Mouse (Mus musculus): ENCODE measurements around the gene G0s2. TPM values are rescaled to one million over a fixed set of nuclear protein-coding genes. Genes with fewer than 3 reads are reported as not detected.
"Not testable (repeated sequence)": the region's sequence is repeated elsewhere in the genome, so short reads cannot be mapped to it uniquely, and the experiment has no call there.

G0s2 gene
- polyA plus RNA-seq, 1 experiment from 2014 or later, result 48.9 TPM

- ATAC-seq (replicated peaks; ENCODE audit: low FRiP score, low read depth) (no peak), DNase-seq (ENCODE audit: low spot score) (no peak)
- H3K27me3 ChIP-seq (ENCODE audit: insufficient read depth, low read length), result no peaks in the 10 kb centered on the region
- no peak overlapping the region for H3K4me2 ChIP-seq (ENCODE audit: low read length)
- 59% methylated on average over 2 of the region's 2 CpGs for WGBS
- no peak overlapping the region for H3K27ac ChIP-seq
- no peaks in the 10 kb centered on the region for H3K4me1 ChIP-seq (replicated peaks; ENCODE audit: insufficient read depth, low read length)
- TF ChIP-seq CTCF (IDR thresholded peaks at IDR 0.05; ENCODE audit: low read depth), result no peak
- H3K36me3 ChIP-seq (ENCODE audit: insufficient read depth, low read length), result no peaks in the 10 kb centered on the region
- no peak overlapping the region for H3K4me3 ChIP-seq (replicated peaks; ENCODE audit: low read depth, low read length)
- H3K9me3 ChIP-seq (replicated peaks; ENCODE audit: low read length), result no peaks in the 10 kb centered on the region
- no peak overlapping the region for H3K9ac ChIP-seq (ENCODE audit: low read depth, low read length)
Measured at GRCm38 (mm10) chr1:193293039-193293438, 20.0 kb upstream of the G0s2 start.

- H3K27ac ChIP-seq, result no peak overlapping the region
- no peaks in the 10 kb centered on the region for H3K36me3 ChIP-seq (ENCODE audit: insufficient read depth, low read length)
- no peak for TF ChIP-seq CTCF (IDR thresholded peaks at IDR 0.05; ENCODE audit: low read depth)
Measured at GRCm38 (mm10) chr1:193290686-193291085, 17.7 kb upstream of the G0s2 start.

DNA sequence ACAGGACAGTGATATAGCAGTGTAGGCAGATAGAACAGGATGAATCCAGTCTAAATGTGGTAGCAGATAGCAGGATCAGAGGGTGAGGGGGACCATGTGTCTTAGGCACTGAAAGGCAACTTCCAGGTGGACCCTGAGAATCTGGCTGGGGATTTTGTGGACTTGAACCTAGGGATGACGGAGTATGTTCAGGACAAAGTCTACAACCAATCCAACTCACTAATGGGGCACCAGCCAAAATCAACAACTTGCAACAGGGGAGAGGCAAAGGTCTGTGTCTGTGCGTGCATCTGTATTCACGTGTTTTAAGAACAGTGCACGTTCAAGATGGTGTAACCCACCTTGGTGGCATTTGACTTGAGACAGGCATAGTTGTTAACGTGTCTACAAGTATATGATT lies 16.9 kb upstream of the G0s2 start:
- Histone ChIP-seq H3K27me3 (ENCODE audit: insufficient read depth, low read length) (no peaks in the 10 kb centered on the region), H3K36me3 (ENCODE audit: insufficient read depth, low read length) (no peaks in the 10 kb centered on the region), H3K9me3 (replicated peaks; ENCODE audit: low read length) (no peaks in the 10 kb centered on the region), H3K9ac (ENCODE audit: low read depth, low read length) (no peak overlapping the region), H3K4me2 (ENCODE audit: low read length) (no peak overlapping the region), H3K4me1 (replicated peaks; ENCODE audit: insufficient read depth, low read length) (no peaks in the 10 kb centered on the region), H3K27ac (no peak overlapping the region), H3K4me3 (replicated peaks; ENCODE audit: low read depth, low read length) (no peak overlapping the region)
- DNase-seq (ENCODE audit: low spot score) (no peak), ATAC-seq (replicated peaks; ENCODE audit: low FRiP score, low read depth) (no peak)
- 72% methylated on average over 5 of the region's 5 CpGs for WGBS
- TF ChIP-seq CTCF (IDR thresholded peaks at IDR 0.05; ENCODE audit: low read depth), result no peak

More at GRCm38 (mm10) chr1:193290686-193291085, 17.7 kb upstream of the G0s2 start:
- DNase-seq (ENCODE audit: low spot score), result no peak
- H3K9me3 ChIP-seq (replicated peaks; ENCODE audit: low read length), result no peaks in the 10 kb centered on the region
- H3K4me2 ChIP-seq (ENCODE audit: low read length), result no peak overlapping the region
- no peak for ATAC-seq (replicated peaks; ENCODE audit: low FRiP score, low read depth)
- no peak overlapping the region for H3K4me3 ChIP-seq (replicated peaks; ENCODE audit: low read depth, low read length)
- H3K9ac ChIP-seq (ENCODE audit: low read depth, low read length), result no peak overlapping the region
- no peaks in the 10 kb centered on the region for H3K4me1 ChIP-seq (replicated peaks; ENCODE audit: insufficient read depth, low read length)
- no peaks in the 10 kb centered on the region for H3K27me3 ChIP-seq (ENCODE audit: insufficient read depth, low read length)

- 86% methylated on average over 3 of the region's 3 CpGs for WGBS
- no peak for DNase-seq (ENCODE audit: low spot score)
- H3K36me3 ChIP-seq (ENCODE audit: insufficient read depth, low read length), result no peaks in the 10 kb centered on the region
- no peak overlapping the region for H3K9ac ChIP-seq (ENCODE audit: low read depth, low read length)
- no peak for ATAC-seq (replicated peaks; ENCODE audit: low FRiP score, low read depth)
- H3K4me1 ChIP-seq (replicated peaks; ENCODE audit: insufficient read depth, low read length), result no peaks in the 10 kb centered on the region
- TF ChIP-seq CTCF (IDR thresholded peaks at IDR 0.05; ENCODE audit: low read depth), result no peak
- no peaks in the 10 kb centered on the region for H3K9me3 ChIP-seq (replicated peaks; ENCODE audit: low read length)
- no peak overlapping the region for H3K27ac ChIP-seq
- H3K4me3 ChIP-seq (replicated peaks; ENCODE audit: low read depth, low read length), result no peak overlapping the region
- H3K27me3 ChIP-seq (ENCODE audit: insufficient read depth, low read length), result no peaks in the 10 kb centered on the region
- H3K4me2 ChIP-seq (ENCODE audit: low read length), result no peak overlapping the region
Measured at GRCm38 (mm10) chr1:193289076-193289475, 16.1 kb upstream of the G0s2 start.

GRCm38 (mm10) chr1:193287578-193287977 lies 14.6 kb upstream of the G0s2 start:
- Histone ChIP-seq H3K9me3 (replicated peaks; ENCODE audit: low read length) (no peaks in the 10 kb centered on the region), H3K27me3 (ENCODE audit: insufficient read depth, low read length) (no peaks in the 10 kb centered on the region), H3K4me3 (replicated peaks; ENCODE audit: low read depth, low read length) (no peak overlapping the region), H3K36me3 (ENCODE audit: insufficient read depth, low read length) (no peaks in the 10 kb centered on the region), H3K27ac (no peak overlapping the region), H3K4me1 (replicated peaks; ENCODE audit: insufficient read depth, low read length) (no peaks in the 10 kb centered on the region), H3K4me2 (ENCODE audit: low read length) (no peak overlapping the region), H3K9ac (ENCODE audit: low read depth, low read length) (no peak overlapping the region)
- WGBS, result 78% methylated on average over 2 of the region's 2 CpGs
- ATAC-seq (replicated peaks; ENCODE audit: low FRiP score, low read depth) (no peak), DNase-seq (ENCODE audit: low spot score) (no peak)
- no peak for TF ChIP-seq CTCF (IDR thresholded peaks at IDR 0.05; ENCODE audit: low read depth)

- H3K4me3 ChIP-seq (replicated peaks; ENCODE audit: low read depth, low read length); DNase-seq (ENCODE audit: low spot score); H3K27me3 ChIP-seq (ENCODE audit: insufficient read depth, low read length); H3K27ac ChIP-seq; H3K36me3 ChIP-seq (ENCODE audit: insufficient read depth, low read length); ATAC-seq (replicated peaks; ENCODE audit: low FRiP score, low read depth); H3K4me1 ChIP-seq (replicated peaks; ENCODE audit: insufficient read depth, low read length); H3K9ac ChIP-seq (ENCODE audit: low read depth, low read length); H3K9me3 ChIP-seq (replicated peaks; ENCODE audit: low read length); H3K4me2 ChIP-seq (ENCODE audit: low read length): not testable (repeated sequence)
- 72% methylated on average over 3 of the region's 3 CpGs for WGBS
Measured at GRCm38 (mm10) chr1:193285766-193286325, 12.8 kb upstream of the G0s2 start.

DNA sequence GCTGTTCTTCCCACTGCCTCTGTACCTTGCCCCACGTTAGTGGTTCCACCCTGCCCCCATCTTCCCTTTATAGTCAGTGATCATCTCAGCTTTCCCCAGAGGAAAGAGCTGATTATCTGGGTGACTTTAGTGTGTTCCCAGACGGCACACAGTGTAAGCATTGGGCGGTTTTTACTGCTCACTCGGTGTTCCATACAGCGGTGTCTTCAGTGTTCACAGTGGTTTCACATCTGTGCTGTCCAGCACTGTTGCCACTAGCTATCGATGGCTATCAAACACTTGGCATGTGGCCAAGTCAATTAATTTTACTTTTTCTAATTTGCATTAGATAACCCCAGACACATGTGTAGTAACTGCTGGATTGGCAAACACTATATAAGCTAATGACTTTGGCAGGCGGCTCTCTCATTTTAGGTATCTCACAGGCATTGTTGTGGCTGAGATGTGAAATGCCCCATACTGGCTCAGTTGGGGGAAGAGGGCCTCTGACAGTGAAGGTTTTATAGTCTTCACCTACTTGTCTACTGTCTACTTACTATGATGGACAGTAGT lies 11.3 kb upstream of the G0s2 start:
- H3K4me1 ChIP-seq (replicated peaks; ENCODE audit: insufficient read depth, low read length), result no peaks in the 10 kb centered on the region
- H3K9me3 ChIP-seq (replicated peaks; ENCODE audit: low read length), result no peaks in the 10 kb centered on the region
- WGBS, result 64% methylated on average over 7 of the region's 7 CpGs
- no peak for TF ChIP-seq CTCF (IDR thresholded peaks at IDR 0.05; ENCODE audit: low read depth)
- H3K4me3 ChIP-seq (replicated peaks; ENCODE audit: low read depth, low read length), result no peak overlapping the region
- no peak overlapping the region for H3K27ac ChIP-seq
- no peak for DNase-seq (ENCODE audit: low spot score)
- no peak for ATAC-seq (replicated peaks; ENCODE audit: low FRiP score, low read depth)
- H3K36me3 ChIP-seq (ENCODE audit: insufficient read depth, low read length), result no peaks in the 10 kb centered on the region
- no peak overlapping the region for H3K9ac ChIP-seq (ENCODE audit: low read depth, low read length)
- no peaks in the 10 kb centered on the region for H3K27me3 ChIP-seq (ENCODE audit: insufficient read depth, low read length)
- no peak overlapping the region for H3K4me2 ChIP-seq (ENCODE audit: low read length)
